Mouse (Mus musculus) cerebellum, adult 2 months (tissue): Measurements from ENCODE around the gene Nebl. TPM values are rescaled to one million over a fixed set of nuclear protein-coding genes. Genes with fewer than 3 reads are reported as not detected.

Source experiments
- DNase-seq, 2 experiments: peaks; one replicate each; pipeline ENCODE4 v3.0.0; 2021
- H3K27ac ChIP-seq: fragments of 200-500 bp; 2 replicates; pipeline ENCODE4 v1.5.1; 2012; ENCODE audit warnings: low read length, control low read depth, inconsistent platforms; ENCODE audit not compliant: insufficient read depth
- H3K27me3 ChIP-seq: fragments of 200-500 bp; 2 replicates; pipeline ENCODE4 v1.6.1; 2012; ENCODE audit warnings: inconsistent platforms, mild to moderate bottlenecking, low read length, moderate library complexity; ENCODE audit not compliant: control insufficient read depth, insufficient read depth
- H3K4me1 ChIP-seq: fragments of 200-500 bp; 2 replicates; pipeline ENCODE4 v1.6.1; 2011; ENCODE audit warnings: low read length; ENCODE audit not compliant: control insufficient read depth, insufficient read depth
- H3K4me3 ChIP-seq: fragments of 200-500 bp; replicated peaks from 2 replicates; pipeline ENCODE3; 2011; ENCODE audit warnings: mild to moderate bottlenecking, low read depth, low read length, control low read depth; ENCODE audit not compliant: insufficient read depth
- CTCF ChIP-seq: fragments of 200-500 bp; IDR thresholded peaks from 2 replicates; pipeline ENCODE4 v1.5.1; 2011; ENCODE audit warnings: low read depth, mild to moderate bottlenecking, control low read depth, low read length, moderate library complexity, borderline replicate concordance; ENCODE audit not compliant: insufficient read depth
- POLR2A ChIP-seq: fragments of 200-500 bp; IDR thresholded peaks from 2 replicates; pipeline ENCODE4 v1.6.1; 2011; ENCODE audit warnings: low read length, control low read depth, borderline replicate concordance; ENCODE audit not compliant: insufficient read depth
- WGBS: fragments of 180-500 bp; shearing (Covaris S2); methylation state at CpG from one replicate; pipeline ENCODE4 v1.1.7; 2018; 5-methylcytosine and 5-hydroxymethylcytosine counted together
- polyA plus RNA-seq: library from polyadenylated mRNA; depleted of rRNA; stranded (reverse); fragments of >200 nt; gene quantifications from 2 replicates; pipeline ENCODE4 v1.2.3, GENCODE M21; 2012

Nebl gene
- polyA plus RNA-seq, 1 experiment: 47.3 TPM

GRCm38 (mm10) chr2:17717200-17717599 lies 14.1 kb downstream of the Nebl start:
- TF ChIP-seq POLR2A: no peak
- no peak for TF ChIP-seq CTCF

GRCm38 (mm10) chr2:17715149-17715767 lies 16.0 kb downstream of the Nebl start:
- H3K27me3 ChIP-seq: no peaks in the 10 kb centered on the region
- DNase-seq: no peak
- no peak overlapping the region for H3K4me3 ChIP-seq
- 88% methylated on average over 9 of the region's 9 CpGs for WGBS
- H3K27ac ChIP-seq: no peak overlapping the region
- TF ChIP-seq CTCF: no peak
- TF ChIP-seq POLR2A: no peak
- H3K4me1 ChIP-seq: peaks cover 7% of the 10 kb centered on the region

More at GRCm38 (mm10) chr2:17717200-17717599, 14.1 kb downstream of the Nebl start:
- Histone ChIP-seq H3K4me1 (peaks cover 7% of the 10 kb centered on the region), H3K4me3 (no peak overlapping the region), H3K27ac (no peak overlapping the region), H3K27me3 (no peaks in the 10 kb centered on the region)
- 84% methylated on average over 2 of the region's 2 CpGs for WGBS
- no peak for DNase-seq

- TF ChIP-seq CTCF (no peak), POLR2A (no peak)
- Histone ChIP-seq H3K27me3 (no peaks in the 10 kb centered on the region), H3K27ac (no peak overlapping the region), H3K4me1 (peaks cover 7% of the 10 kb centered on the region), H3K4me3 (no peak overlapping the region)
- 81% methylated on average over 14 of the region's 14 CpGs for WGBS
- no peak for DNase-seq
These were observed 16.6 kb downstream of the Nebl start for GRCm38 (mm10) chr2:17714661-17715060.

DNA sequence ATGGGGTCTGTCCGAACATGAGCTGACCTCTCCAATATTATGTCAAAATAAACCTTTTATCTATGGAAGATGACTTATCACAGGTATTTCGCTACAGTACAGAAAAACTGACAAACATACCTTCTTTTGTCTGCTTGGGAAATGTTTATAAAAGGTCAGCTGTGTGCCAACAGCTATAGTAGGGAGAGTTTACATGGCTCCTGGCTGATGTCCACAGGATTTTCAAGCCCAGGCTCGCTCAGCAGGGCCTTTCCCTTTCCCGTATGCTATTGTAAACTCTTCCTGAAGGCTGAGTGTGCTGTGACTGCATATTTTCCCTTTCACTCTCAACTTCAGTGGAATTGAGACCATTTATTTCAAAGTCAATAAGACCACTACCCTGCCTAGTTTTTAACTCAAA lies 17.1 kb downstream of the Nebl start:
- H3K4me1 ChIP-seq: peaks cover 7% of the 10 kb centered on the region
- TF ChIP-seq CTCF: no peak
- TF ChIP-seq POLR2A: no peak
- H3K27me3 ChIP-seq: no peaks in the 10 kb centered on the region
- 60% methylated on average over 4 of the region's 4 CpGs for WGBS
- no peak overlapping the region for H3K27ac ChIP-seq
- no peak overlapping the region for H3K4me3 ChIP-seq
- DNase-seq: peak in 1 of 2 experiments; percentile 19

GRCm38 (mm10) chr2:17711216-17711615 lies 20.0 kb downstream of the Nebl start:
- H3K4me1 ChIP-seq: peaks cover 7% of the 10 kb centered on the region
- 89% methylated on average over 5 of the region's 5 CpGs for WGBS
- TF ChIP-seq POLR2A (no peak), CTCF (no peak)

DNA sequence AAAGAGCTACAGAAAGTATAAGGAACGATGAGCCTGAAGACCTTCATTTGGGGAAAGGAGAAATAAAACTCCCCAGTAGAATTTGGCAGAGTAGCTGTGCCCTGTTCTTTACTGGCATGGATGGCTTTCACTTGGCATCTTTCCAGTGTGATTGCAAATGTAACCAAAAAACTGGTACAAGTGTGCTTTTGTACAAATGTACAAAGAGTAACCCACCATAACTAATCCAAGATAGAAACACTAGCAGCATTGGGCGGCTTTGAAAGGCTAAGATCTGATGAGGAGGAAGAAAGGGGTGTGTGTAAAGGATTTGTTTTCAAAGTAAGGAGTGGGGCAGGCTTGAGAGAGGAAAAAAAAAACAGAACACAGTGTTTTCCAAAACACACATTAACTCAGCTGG lies 21.2 kb downstream of the Nebl start:
- Histone ChIP-seq H3K27ac (no peak overlapping the region), H3K27me3 (no peaks in the 10 kb centered on the region; the same call in 1 of the 2 replicates), H3K4me3 (no peak overlapping the region), H3K4me1 (peaks cover 6% of the 10 kb centered on the region)
- peak in 1 of 2 experiments; percentile 36 for DNase-seq
- WGBS: 58% methylated on average over 2 of the region's 2 CpGs
- TF ChIP-seq CTCF (no peak), POLR2A (no peak)

More at GRCm38 (mm10) chr2:17711216-17711615, 20.0 kb downstream of the Nebl start:
- H3K4me3 ChIP-seq: no peak overlapping the region
- H3K27ac ChIP-seq: no peak overlapping the region
- no peaks in the 10 kb centered on the region; the same call in 1 of the 2 replicates for H3K27me3 ChIP-seq
- no peak for DNase-seq

GRCm38 (mm10) chr2:17705964-17706363 lies 25.3 kb downstream of the Nebl start:
- Histone ChIP-seq H3K27ac (no peak overlapping the region), H3K4me1 (no peaks in the 10 kb centered on the region), H3K4me3 (no peak overlapping the region), H3K27me3 (no peaks in the 10 kb centered on the region; the same call in 1 of the 2 replicates)
- no peak for DNase-seq
- 89% methylated on average over 5 of the region's 5 CpGs for WGBS
- TF ChIP-seq CTCF (no peak), POLR2A (no peak)

DNA sequence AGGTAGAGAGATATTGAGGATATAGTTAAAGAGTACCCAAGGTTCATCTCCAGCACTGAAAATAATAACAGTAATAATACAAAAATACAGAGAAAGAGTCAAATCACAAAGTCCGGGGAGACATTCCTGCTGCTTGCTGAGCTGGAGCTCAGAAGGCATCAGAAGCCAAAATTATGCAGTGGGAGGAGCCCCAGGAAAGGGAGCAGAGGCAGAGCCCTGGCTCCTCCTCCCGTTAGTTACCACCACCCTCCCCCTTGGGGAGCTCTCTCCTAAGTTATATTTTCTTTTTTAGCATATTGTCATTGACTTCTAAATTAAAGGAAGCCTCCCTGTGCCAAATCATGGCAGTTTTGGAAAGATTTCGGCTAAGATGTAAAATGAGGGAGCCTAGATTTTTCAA lies 25.8 kb downstream of the Nebl start:
- Histone ChIP-seq H3K27ac (no peak overlapping the region), H3K4me3 (no peak overlapping the region), H3K27me3 (no peaks in the 10 kb centered on the region; the same call in 1 of the 2 replicates), H3K4me1 (no peaks in the 10 kb centered on the region)
- WGBS: 73% methylated on average over 3 of the region's 3 CpGs
- DNase-seq: no peak
- no peak for TF ChIP-seq POLR2A
- TF ChIP-seq CTCF: no peak
